Comparison of ENCODE assay signal across 8 mouse cellular contexts in the genomic region with DNA sequence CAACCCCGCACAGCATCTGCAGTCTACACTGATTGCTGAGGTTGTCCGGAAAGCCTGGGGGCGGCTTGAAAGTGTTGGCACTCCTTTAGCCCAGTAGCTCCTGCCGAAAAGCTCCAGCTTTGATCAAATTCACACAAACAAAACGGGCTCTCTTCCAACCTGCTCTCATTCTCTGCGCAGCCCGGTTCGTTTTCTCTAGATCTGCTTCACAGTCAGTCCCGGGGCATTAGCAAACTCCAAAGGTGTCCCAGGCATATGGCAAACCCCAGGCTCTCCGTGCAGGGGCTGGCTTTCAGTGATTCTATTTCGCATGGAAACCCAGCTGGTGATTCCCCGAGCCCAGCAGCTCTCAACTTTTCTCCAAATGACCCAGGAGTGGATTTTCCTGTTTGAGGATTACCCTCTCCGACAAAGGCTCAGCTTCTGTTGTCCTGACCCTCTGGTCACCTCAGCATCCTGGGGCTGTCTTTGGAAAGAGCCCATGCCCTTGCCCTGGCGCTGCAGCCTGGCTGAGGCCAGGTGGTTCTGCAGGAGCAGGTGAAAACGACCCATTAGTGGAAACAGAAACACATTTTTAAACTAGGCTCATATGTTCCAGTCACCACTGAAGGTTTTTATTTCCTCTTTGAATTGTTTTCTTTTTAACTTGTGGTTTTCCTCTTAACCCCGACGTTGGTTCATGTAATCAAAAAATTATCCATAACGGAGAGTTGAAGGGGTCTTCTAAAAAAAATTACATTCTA.
DNase-seq lines count a peak whose midpoint lies in the region; ATAC-seq and TF ChIP-seq lines count a peak whose summit lies in the region.

No protein-coding gene starts in this region.

- TF ChIP-seq POLR2A in lung, adult 2 months (IDR thresholded peaks at IDR 0.05; ENCODE audit: borderline replicate concordance, extremely low read depth, low read depth, low read length) = no peak

- H3K4me3 ChIP-seq in lung, embryonic 15.5 days = peak overlapping the region; percentile 19
- no peak overlapping the region for H3K4me3 ChIP-seq in lung, adult 2 months (replicated peaks; ENCODE audit: extremely low read depth, low read depth, low read length)
- H3K4me3 ChIP-seq in intestine, postnatal 0 days (ENCODE audit: low read depth, low read length) = no peak overlapping the region
- no peak overlapping the region for H3K4me3 ChIP-seq in liver, postnatal 0 days (ENCODE audit: low read depth, low read length)
- H3K4me3 ChIP-seq in stomach, embryonic 14.5 days (ENCODE audit: low read depth, low read length) = no peak overlapping the region; the same call in 1 of the 2 replicates

- WGBS in lung, embryonic 15.5 days = 6% methylated on average over 18 of the region's 18 CpGs
- WGBS in lung, adult 2 months = 6% methylated on average over 18 of the region's 18 CpGs
- 19% methylated on average over 18 of the region's 18 CpGs for WGBS in intestine, postnatal 0 days
- WGBS in liver, postnatal 0 days (ENCODE audit: insufficient replicate concordance) = 7% methylated on average over 18 of the region's 18 CpGs
- 9% methylated on average over 18 of the region's 18 CpGs for WGBS in stomach, embryonic 14.5 days

- H3K9ac ChIP-seq in lung, embryonic 15.5 days = peak overlapping the region; percentile 16; the same call in 1 of the 2 replicates
- no peak overlapping the region for H3K9ac ChIP-seq in intestine, postnatal 0 days (ENCODE audit: low read depth, low read length)
- no peak overlapping the region for H3K9ac ChIP-seq in liver, postnatal 0 days (replicated peaks)
- H3K9ac ChIP-seq in stomach, embryonic 14.5 days (replicated peaks; ENCODE audit: low read depth, low read length) = no peak overlapping the region

- no peak overlapping the region for H3K27ac ChIP-seq in lung, embryonic 15.5 days
- H3K27ac ChIP-seq in intestine, postnatal 0 days (ENCODE audit: low read depth, low read length) = no peak overlapping the region
- H3K27ac ChIP-seq in liver, postnatal 0 days (ENCODE audit: low read depth) = no peak overlapping the region
- peak overlapping the region; percentile 30; the same call in 1 of the 2 replicates for H3K27ac ChIP-seq in stomach, embryonic 14.5 days (ENCODE audit: low read length)

- TF ChIP-seq EP300 in liver, postnatal 0 days (IDR thresholded peaks at IDR 0.05; ENCODE audit: low read depth) = no peak

- H3K9me3 ChIP-seq in lung, embryonic 15.5 days = no peaks in the 10 kb centered on the region
- H3K9me3 ChIP-seq in intestine, postnatal 0 days (ENCODE audit: control insufficient read depth) = no peaks in the 10 kb centered on the region
- no peaks in the 10 kb centered on the region for H3K9me3 ChIP-seq in liver, postnatal 0 days (ENCODE audit: low read length)
- H3K9me3 ChIP-seq in stomach, embryonic 14.5 days (ENCODE audit: control insufficient read depth, low read depth, low read length) = no peaks in the 10 kb centered on the region

- no peak for TF ChIP-seq CTCF in lung, adult 2 months (IDR thresholded peaks at IDR 0.05; ENCODE audit: insufficient read depth, low read length)
- TF ChIP-seq CTCF in intestine, postnatal 0 days (IDR thresholded peaks at IDR 0.05; ENCODE audit: low read depth) = no peak
- no peak for TF ChIP-seq CTCF in liver, postnatal 0 days (IDR thresholded peaks at IDR 0.05; ENCODE audit: low read depth)

- H3K27me3 ChIP-seq in lung, embryonic 15.5 days = no peaks in the 10 kb centered on the region
- H3K27me3 ChIP-seq in intestine, postnatal 0 days (replicated peaks; ENCODE audit: control insufficient read depth, insufficient read depth, low read length) = no peaks in the 10 kb centered on the region; the same call in 1 of the 2 replicates
- no peaks in the 10 kb centered on the region for H3K27me3 ChIP-seq in liver, postnatal 0 days (ENCODE audit: insufficient read depth, low read length)
- H3K27me3 ChIP-seq in stomach, embryonic 14.5 days (ENCODE audit: control insufficient read depth, insufficient read depth, low read length) = no peaks in the 10 kb centered on the region

- peaks cover 15% of the 10 kb centered on the region for H3K4me1 ChIP-seq in lung, embryonic 15.5 days
- H3K4me1 ChIP-seq in lung, adult 2 months (ENCODE audit: control insufficient read depth, insufficient read depth, low read length) = no peaks in the 10 kb centered on the region
- peaks cover 5% of the 10 kb centered on the region; the same call in 1 of the 2 replicates for H3K4me1 ChIP-seq in intestine, postnatal 0 days (replicated peaks; ENCODE audit: control insufficient read depth, insufficient read depth, low read length)
- H3K4me1 ChIP-seq in liver, postnatal 0 days (ENCODE audit: insufficient read depth) = no peaks in the 10 kb centered on the region
- H3K4me1 ChIP-seq in stomach, embryonic 14.5 days (ENCODE audit: control insufficient read depth, insufficient read depth, low read length) = peaks cover 7% of the 10 kb centered on the region; the same call in 1 of the 2 replicates

- H3K36me3 ChIP-seq in lung, embryonic 15.5 days = no peaks in the 10 kb centered on the region
- no peaks in the 10 kb centered on the region for H3K36me3 ChIP-seq in intestine, postnatal 0 days (ENCODE audit: control insufficient read depth, insufficient read depth)
- H3K36me3 ChIP-seq in liver, postnatal 0 days (replicated peaks; ENCODE audit: insufficient read depth, low read length) = no peaks in the 10 kb centered on the region
- H3K36me3 ChIP-seq in stomach, embryonic 14.5 days (ENCODE audit: control insufficient read depth, insufficient read depth, low read length) = no peaks in the 10 kb centered on the region

- ATAC-seq in lung, embryonic 15.5 days (ENCODE audit: borderline replicate concordance, extremely low read depth, low FRiP score, low TSS enrichment) = no peak
- no peak for ATAC-seq in intestine, postnatal 0 days
- no peak for ATAC-seq in liver, postnatal 0 days
- 0 out of 2 replicates have a peak, but pooled peaks have one; percentile 33 for ATAC-seq in stomach, embryonic 14.5 days (ENCODE audit: insufficient number of reproducible peaks, insufficient read depth, low FRiP score, low read depth)

- DNase-seq in adrenal gland, adult 2 months = peak; percentile 2
- no peak for DNase-seq in adrenal gland, postnatal 4 days (ENCODE audit: low spot score in 2 of 2)
- DNase-seq in lung, adult 2 months = no peak
- no peak for DNase-seq in liver, postnatal 0 days
- no peak for DNase-seq in urinary bladder, postnatal 25 days (ENCODE audit: low spot score)

- peak overlapping the region; percentile 54 for H3K4me2 ChIP-seq in lung, embryonic 15.5 days
- peak overlapping the region; percentile 43 for H3K4me2 ChIP-seq in intestine, postnatal 0 days (replicated peaks; ENCODE audit: low read depth)
- peak overlapping the region; percentile 27 for H3K4me2 ChIP-seq in liver, postnatal 0 days (ENCODE audit: low read depth, low read length)
- H3K4me2 ChIP-seq in stomach, embryonic 14.5 days (replicated peaks; ENCODE audit: low read depth, low read length) = peak overlapping the region; percentile 32
